Mouse (Mus musculus) thymus, postnatal 36 days (tissue): ENCODE measurements around the gene Dars2.
"Not testable (repeated sequence)": the region's sequence is repeated elsewhere in the genome, so short reads cannot be mapped to it uniquely, and the experiment has no call there.

ENCODE experiments used
- DNase-seq, 2 experiments: peaks; one replicate each; pipeline ENCODE4 v3.0.0; 2022; ENCODE audit warnings: mixed read lengths in 2 of 2

The Dars2 gene

GRCm38 (mm10) chr1:161035281-161035785 is 35.1 kb downstream of the Dars2 start:
- no peak for DNase-seq

- peak; percentile 100 for DNase-seq
Measured at GRCm38 (mm10) chr1:161034435-161035280, 35.8 kb downstream of the Dars2 start, which contains the start of gene Zbtb37. Gene Zbtb37 (minus strand): TSS chr1:161034849.

- DNase-seq = no peak
Measured at GRCm38 (mm10) chr1:161033856-161034434, 36.5 kb downstream of the Dars2 start.

DNA sequence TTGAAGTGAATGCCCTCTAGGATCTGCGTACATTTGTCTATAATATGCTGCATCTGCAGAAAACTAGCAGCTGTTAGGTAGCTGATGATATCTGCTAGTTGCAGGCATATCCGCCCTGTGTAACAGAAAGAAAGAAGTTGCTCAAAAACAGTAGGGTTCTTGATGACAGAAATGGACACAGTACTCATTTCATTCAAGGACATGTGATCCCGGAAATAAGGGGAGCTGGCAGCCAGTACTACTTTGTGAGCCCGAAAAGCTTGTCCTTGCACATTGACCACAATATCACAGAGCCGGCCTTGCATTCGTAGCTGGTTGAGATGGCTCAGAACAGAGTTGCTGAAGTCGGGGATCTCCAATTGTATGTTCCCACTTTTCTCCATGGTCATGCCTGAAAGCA is 38.1 kb downstream of the Dars2 start:
- no peak for DNase-seq

GRCm38 (mm10) chr1:161031881-161032280 is 38.6 kb downstream of the Dars2 start:
- DNase-seq = no peak

GRCm38 (mm10) chr1:161030058-161030457 is 40.4 kb downstream of the Dars2 start:
- no peak for DNase-seq

- DNase-seq = not testable (repeated sequence)
Measured at GRCm38 (mm10) chr1:161028427-161028826, 42.0 kb downstream of the Dars2 start.

- DNase-seq = no peak
Measured at GRCm38 (mm10) chr1:161027196-161027595, 43.3 kb downstream of the Dars2 start.

- no peak for DNase-seq
Measured at GRCm38 (mm10) chr1:161025410-161026210, 44.8 kb downstream of the Dars2 start.

GRCm38 (mm10) chr1:161020051-161020450 is 50.4 kb downstream of the Dars2 start:
- DNase-seq = no peak

DNA sequence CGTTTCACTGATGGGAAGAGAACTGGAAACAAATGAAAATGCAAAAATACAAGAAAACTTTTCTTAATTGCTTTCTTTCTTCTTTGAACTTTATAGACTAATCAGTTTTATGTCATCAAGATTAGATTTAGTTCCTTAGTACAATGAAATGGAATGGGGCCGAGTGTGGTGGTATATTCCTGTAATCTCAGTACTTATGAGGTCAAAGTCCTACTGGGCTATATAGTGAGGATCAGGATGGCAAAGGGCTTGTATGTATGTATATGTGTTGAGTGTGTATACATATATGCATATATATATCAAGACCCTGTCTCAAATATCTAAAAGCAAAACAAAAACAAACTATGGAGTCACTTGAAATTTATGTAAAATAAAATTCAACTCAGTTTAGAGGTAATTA is 54.1 kb downstream of the Dars2 start:
- no peak for DNase-seq

- no peak for DNase-seq
Measured at GRCm38 (mm10) chr1:161010436-161010835, 60.0 kb downstream of the Dars2 start.

- no peak for DNase-seq
Measured at GRCm38 (mm10) chr1:161008038-161008437, 62.4 kb downstream of the Dars2 start.

GRCm38 (mm10) chr1:161006471-161006870 is 64.0 kb downstream of the Dars2 start:
- no peak for DNase-seq

GRCm38 (mm10) chr1:161005526-161005925 is 64.9 kb downstream of the Dars2 start:
- DNase-seq = no peak

GRCm38 (mm10) chr1:161004942-161005341 is 65.5 kb downstream of the Dars2 start:
- no peak for DNase-seq

DNA sequence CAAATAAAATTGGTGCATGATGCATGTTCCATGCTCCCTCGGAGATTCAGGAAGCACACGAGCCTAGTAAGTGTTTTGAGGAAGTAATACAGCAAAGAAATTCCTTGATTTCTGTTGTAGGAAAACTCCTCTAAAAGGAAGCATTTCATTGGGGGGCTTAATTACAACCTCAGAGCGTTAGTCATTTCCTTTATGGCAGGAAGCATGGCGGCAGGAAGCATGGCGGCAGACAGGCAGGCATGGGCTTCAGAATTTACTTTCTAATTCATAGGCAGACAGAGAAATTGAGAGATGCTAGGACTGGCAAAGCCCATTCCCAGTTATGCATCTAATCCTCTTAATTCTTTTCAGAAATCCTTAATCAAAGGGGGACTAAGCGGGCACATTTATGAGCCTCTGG is 76.6 kb downstream of the Dars2 start:
- DNase-seq = no peak
